Mouse (Mus musculus): Measurements from ENCODE around the gene Pappa.

DNA sequence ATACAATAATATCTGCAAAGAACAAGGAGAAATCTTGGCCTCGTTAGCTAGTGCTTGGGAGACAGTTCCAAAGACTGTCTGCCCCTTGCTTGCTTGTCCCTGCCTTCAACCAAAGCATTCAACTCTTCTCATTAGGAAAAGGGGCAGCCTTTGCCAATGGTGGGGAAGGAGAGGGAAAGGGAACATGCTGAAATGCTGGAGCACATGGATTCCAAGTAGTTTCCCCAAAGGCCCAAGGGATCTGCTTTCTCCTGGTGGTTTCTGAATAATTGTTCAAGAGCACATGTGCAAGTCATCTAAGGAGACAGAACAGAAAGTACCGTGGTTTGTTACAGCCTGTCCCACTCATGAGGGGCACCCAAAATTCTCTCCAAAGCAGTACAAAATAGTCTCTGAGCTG lies 146.0 kb downstream of the Pappa start:
- TF ChIP-seq CTCF (conservative IDR thresholded peaks at IDR 0.05 in 1 of 2, IDR thresholded peaks at IDR 0.05 in 1 of 2; ENCODE audit: low read depth in 2 of 2, low read length in 2 of 2) (no peak), ZMIZ1 (IDR thresholded peaks at IDR 0.05; ENCODE audit: low read depth, low read length) (no peak), TCF12 (IDR thresholded peaks at IDR 0.05; ENCODE audit: low read depth, low read length) (no peak), MXI1 (IDR thresholded peaks at IDR 0.05; ENCODE audit: low read depth, low read length) (no peak), RCOR1 (conservative IDR thresholded peaks at IDR 0.05; ENCODE audit: low read depth, low read length) (no peak), CHD2 (IDR thresholded peaks at IDR 0.05; ENCODE audit: low read length) (no peak), GABPA (IDR thresholded peaks at IDR 0.05; ENCODE audit: insufficient replicate concordance, low read depth, low read length) (no peak), TBP (conservative IDR thresholded peaks at IDR 0.05; ENCODE audit: low read depth, low read length) (no peak)
